ENCODE assay signal across 11 mouse cellular contexts in the genomic region with DNA sequence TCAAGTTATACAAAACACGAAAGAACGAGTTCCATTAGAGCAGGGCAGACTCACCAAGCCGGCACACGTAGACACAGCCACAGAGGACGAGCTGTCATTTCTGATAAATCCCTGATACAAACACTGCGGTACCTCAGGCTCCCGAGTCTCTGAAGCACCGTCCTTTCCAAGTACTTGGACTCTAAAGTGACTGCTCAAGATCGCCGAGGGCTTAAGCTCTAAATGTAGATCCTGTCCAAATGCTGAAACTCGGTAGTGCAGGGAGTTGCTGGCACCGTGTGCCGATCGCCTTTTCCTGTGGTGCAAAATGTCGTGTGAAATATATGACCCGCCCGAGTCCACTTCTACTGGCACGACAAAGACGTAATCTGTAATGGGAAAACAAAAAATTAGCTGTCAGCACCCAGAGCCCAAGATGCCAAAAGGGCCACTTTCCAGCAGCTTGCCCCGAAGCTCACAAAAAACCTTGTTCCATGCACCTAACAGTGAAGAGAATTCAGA. TPM values are rescaled to one million over a fixed set of nuclear protein-coding genes. Genes with fewer than 3 reads are reported as not detected.
DNase-seq lines count a peak whose midpoint lies in the region; ATAC-seq and TF ChIP-seq lines count a peak whose summit lies in the region.
"Had no signal": no experiment of that assay in that cellular context is flagged by ENCODE, and none has a peak within 500 bp of the region (broad histone marks: within the 10 kb centered on the region; RNA-seq: fewer than 3 reads in every experiment).

No protein-coding gene starts in this region.

- 41% methylated on average over 20 of the region's 20 CpGs for WGBS in embryonic facial prominence, embryonic 13.5 days
- WGBS in midbrain, embryonic 15.5 days = 47% methylated on average over 20 of the region's 20 CpGs

- TF ChIP-seq CTCF in left cerebral cortex, adult 2 months (IDR thresholded peaks at IDR 0.05) = no peak

- intact Hi-C loops in left cerebral cortex, adult 2 months (cut with DNase I) = no loop called here

- H3K4me2 ChIP-seq in embryonic facial prominence, embryonic 13.5 days = peak overlapping the region; percentile 40
- H3K4me2 ChIP-seq in midbrain, embryonic 15.5 days = peak overlapping the region; percentile 27

- 0 out of 2 replicates have a peak overlapping the region, but pooled peaks have one; percentile 9 for H3K4me3 ChIP-seq in left cerebral cortex, adult 2 months
- H3K4me3 ChIP-seq in embryonic facial prominence, embryonic 13.5 days = peak overlapping the region; percentile 13
- H3K4me3 ChIP-seq in midbrain, embryonic 15.5 days = no peak overlapping the region
- H3K4me3 ChIP-seq: heart, embryonic 10.5 days had no signal

- no peak overlapping the region for H3K9ac ChIP-seq in embryonic facial prominence, embryonic 13.5 days
- H3K9ac ChIP-seq in midbrain, embryonic 15.5 days = no peak overlapping the region

- H3K9me3 ChIP-seq in embryonic facial prominence, embryonic 13.5 days = no peaks in the 10 kb centered on the region
- no peaks in the 10 kb centered on the region for H3K9me3 ChIP-seq in midbrain, embryonic 15.5 days
- H3K9me3 ChIP-seq: heart, embryonic 10.5 days had no signal

- DNase-seq in left cerebral cortex, adult 2 months (ENCODE audit: extremely low spot score in 1 of 2, low spot score in 2 of 2) = no peak
- no peak for DNase-seq in left cerebral cortex, adult 11 months (ENCODE audit: low spot score)
- peak; percentile 51 to 72 for DNase-seq in cerebellum, postnatal 14 days
- DNase-seq in urinary bladder, adult 2 months (ENCODE audit: low spot score) = no peak
- DNase-seq in adrenal gland, adult (ENCODE audit: inconsistent age in 2 of 2, low spot score in 1 of 2) = no peak
- DNase-seq in thymus, postnatal 36 days = no peak
- DNase-seq: adrenal gland, postnatal 36 days had no signal

- no peaks in the 10 kb centered on the region for H3K36me3 ChIP-seq in embryonic facial prominence, embryonic 13.5 days
- no peaks in the 10 kb centered on the region for H3K36me3 ChIP-seq in midbrain, embryonic 15.5 days (replicated peaks)
- H3K36me3 ChIP-seq: heart, embryonic 10.5 days had no signal

- H3K27me3 ChIP-seq in embryonic facial prominence, embryonic 13.5 days = peaks cover 38% of the 10 kb centered on the region
- peaks cover 5% of the 10 kb centered on the region for H3K27me3 ChIP-seq in midbrain, embryonic 15.5 days (replicated peaks)

- no peak overlapping the region for H3K27ac ChIP-seq in left cerebral cortex, adult 2 months
- H3K27ac ChIP-seq in embryonic facial prominence, embryonic 13.5 days = no peak overlapping the region; the same call in 1 of the 2 replicates
- H3K27ac ChIP-seq in midbrain, embryonic 15.5 days = no peak overlapping the region
- H3K27ac ChIP-seq: heart, embryonic 10.5 days had no signal

- ATAC-seq in embryonic facial prominence, embryonic 13.5 days (ENCODE audit: insufficient number of reproducible peaks, insufficient read depth, low FRiP score, low TSS enrichment, low read depth) = no peak
- ATAC-seq in midbrain, embryonic 15.5 days (replicated peaks) = peak; percentile 41; the same call in 1 of the 2 replicates

- peaks cover 21% of the 10 kb centered on the region for H3K4me1 ChIP-seq in embryonic facial prominence, embryonic 13.5 days
- H3K4me1 ChIP-seq in midbrain, embryonic 15.5 days = peaks cover 28% of the 10 kb centered on the region

RNA-seq across cellular contexts. Expression of gene Adamts18, which starts 3.7 kb away (rescaled TPM):
- 1 to 10 TPM; 1.9 to 2.6 TPM for total RNA-seq in left cerebral cortex, adult 2 months (2021)
- polyA plus RNA-seq in embryonic facial prominence, embryonic 13.5 days (2015; fragmentation: Nextera tagmentation; extraction: Ambion mirVana) = 8.7 and 11.0 TPM in 2 replicates
- polyA plus RNA-seq in midbrain, embryonic 15.5 days (2015; fragmentation: Nextera tagmentation; extraction: Ambion mirVana) = 3.2 and 3.4 TPM in 2 replicates
- polyA plus RNA-seq in urinary bladder, adult 2 months (2012; rRNA removed) = 0.25 and 0.43 TPM in 2 replicates
- total RNA-seq: adrenal gland, postnatal 36 days; ES-E14 had no signal

Comparison
In these comparisons a context has a peak if more than half of its experiments do, and no peak if none do; other contexts are left out.
1. DNase-seq: peak in cerebellum, postnatal 14 days (2 of 2); none in left cerebral cortex, adult 2 months (0 of 2), left cerebral cortex, adult 11 months (single experiment), urinary bladder, adult 2 months (single experiment), adrenal gland, adult (0 of 2) and thymus, postnatal 36 days (0 of 2).